Mouse (Mus musculus) ovary, postnatal 36 days (tissue): Measurements from ENCODE around the gene Camkv.
A peak's percentile ranks its signal among the peaks of the same experiment; 100 is the strongest.

Experiments used
- DNase-seq: peaks from one replicate; pipeline ENCODE4 v3.0.0; 2022; ENCODE audit warnings: low spot score, mixed read lengths

Gene Camkv

DNA sequence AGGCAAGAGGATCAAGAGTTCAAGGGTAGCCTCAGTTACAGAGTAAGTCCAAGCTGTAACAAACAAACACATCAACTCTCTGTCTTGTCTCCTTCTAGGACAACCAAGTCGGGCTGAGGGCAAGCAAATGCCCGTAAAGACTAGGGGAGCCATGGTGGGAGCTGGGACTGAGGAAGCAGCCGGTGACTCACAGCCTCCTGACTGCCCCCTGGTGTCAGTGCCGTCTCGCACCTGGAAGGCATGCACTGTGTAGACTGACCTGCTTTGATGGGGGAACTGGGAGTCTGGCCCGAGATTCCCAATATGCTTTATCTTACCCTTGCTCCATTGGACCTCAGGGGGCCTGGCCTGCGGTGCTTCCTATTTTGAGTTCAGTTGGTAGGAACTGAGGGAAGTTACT, 12.5 kb upstream of the Camkv start:
- DNase-seq = peak; percentile 51

DNA sequence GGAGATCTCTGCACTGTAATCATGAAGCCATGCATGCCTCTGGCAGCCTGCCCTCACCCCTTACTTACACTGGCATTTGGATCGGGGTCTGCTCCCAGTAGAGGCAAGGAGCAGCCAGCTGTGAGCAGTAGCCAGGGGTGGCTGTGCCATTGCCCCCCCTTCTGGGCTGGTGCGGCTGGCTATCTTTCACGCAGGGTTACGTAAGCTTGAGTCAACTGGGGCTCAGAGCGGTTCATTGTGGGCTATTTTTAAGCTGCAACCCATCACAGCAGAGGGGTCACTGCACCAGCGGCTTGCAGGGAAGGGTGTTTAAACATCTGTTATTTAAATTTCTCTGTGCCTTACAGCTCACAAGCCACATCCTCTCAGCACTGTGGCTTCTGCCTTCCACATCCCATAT, 11.5 kb upstream of the Camkv start:
- DNase-seq = peak; percentile 24

DNA sequence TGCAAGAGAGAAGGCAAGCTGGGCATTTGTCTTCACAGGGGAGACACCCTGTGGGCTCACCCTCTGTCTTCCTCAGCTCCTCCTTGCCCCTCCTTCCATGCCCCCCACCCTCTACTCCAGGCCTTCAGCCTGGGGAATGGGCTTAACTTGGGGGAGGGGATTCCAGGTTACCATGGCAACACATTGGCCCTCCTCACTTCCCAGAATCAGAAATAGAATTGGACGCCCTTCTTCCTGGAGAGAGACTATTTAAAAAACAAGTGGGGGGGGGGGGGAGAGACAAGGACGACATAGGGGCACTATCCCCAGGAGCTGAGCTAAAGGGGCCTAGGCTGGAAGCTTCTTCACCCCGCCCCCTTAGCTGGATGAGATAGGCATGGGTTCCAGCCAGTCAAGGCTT, 10.2 kb upstream of the Camkv start:
- DNase-seq = no peak

- no peak for DNase-seq
Observed at GRCm38 (mm10) chr9:107926920-107927420, 8.5 kb upstream of the Camkv start.

DNA sequence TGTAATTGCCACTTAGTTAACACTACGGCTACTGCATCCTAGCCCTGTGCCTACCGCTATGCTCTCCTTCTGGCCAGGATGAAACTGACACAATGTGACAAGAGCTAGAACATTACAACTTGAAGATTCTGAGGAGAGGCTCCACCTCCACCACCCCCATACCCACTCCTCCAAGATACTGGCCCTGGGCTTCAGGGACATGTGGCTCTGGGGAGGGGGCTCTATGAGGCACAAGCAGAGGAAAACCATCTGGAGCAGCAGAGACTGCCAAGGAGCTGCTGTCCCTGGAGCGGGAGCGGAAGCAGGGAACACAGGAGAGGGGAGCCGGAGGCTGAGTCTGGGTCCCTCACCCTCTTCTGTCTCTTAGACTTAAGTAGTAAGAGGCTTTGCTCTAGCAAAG, 7.7 kb upstream of the Camkv start:
- DNase-seq = no peak

GRCm38 (mm10) chr9:107928169-107928568, 7.3 kb upstream of the Camkv start, which contains the start of gene Actl11:
Actl11 (plus strand) TSS chr9:107928469.
- DNase-seq = no peak

- no peak for DNase-seq
Observed at GRCm38 (mm10) chr9:107932221-107932620, 3.3 kb upstream of the Camkv start.

DNA sequence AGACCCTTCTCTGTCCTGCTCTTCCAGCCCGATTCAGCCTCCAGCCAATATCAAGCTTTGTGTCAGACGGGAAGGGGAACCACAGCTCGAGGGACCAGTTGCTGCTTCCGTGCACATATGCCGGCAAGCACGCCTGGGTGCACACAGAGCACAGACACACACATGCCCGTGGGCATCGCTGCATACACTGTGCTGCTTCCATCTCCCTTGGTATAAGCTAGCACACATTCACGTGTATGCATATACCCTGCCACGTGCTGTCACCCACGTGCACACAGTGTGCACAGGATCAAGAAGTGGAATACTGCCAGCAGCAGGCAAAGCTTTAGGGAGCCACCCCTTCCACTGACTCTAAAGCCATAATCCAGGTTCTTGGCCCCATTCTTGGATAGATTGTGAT, 1.3 kb upstream of the Camkv start:
- DNase-seq = no peak

DNA sequence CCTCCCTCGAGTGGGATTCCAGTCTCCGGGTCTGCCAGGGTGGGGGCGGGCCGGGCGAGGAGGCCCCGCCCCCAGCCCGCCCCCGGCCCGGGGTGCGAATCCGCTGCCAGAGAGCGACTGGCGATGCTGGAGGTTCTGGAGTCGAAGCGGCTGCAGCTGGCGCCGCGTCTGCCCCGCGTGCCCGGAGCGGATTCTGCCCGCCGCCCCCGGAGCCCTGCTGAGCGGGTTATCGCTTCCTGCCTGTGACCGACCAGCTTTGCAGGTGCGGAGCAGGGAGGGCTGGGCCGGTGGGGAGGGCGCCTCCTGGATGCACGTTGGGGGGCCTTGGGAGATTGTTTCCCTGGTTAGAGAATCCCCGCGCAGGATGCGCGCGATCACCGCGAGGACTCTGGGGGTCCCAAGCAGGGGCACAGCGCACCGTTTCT, 328 bp downstream of the Camkv start:
- no peak for DNase-seq

- DNase-seq = no peak
Observed at GRCm38 (mm10) chr9:107936215-107936822, 845 bp downstream of the Camkv start.

- no peak for DNase-seq
Observed at GRCm38 (mm10) chr9:107936831-107937230, 1.4 kb downstream of the Camkv start.

DNA sequence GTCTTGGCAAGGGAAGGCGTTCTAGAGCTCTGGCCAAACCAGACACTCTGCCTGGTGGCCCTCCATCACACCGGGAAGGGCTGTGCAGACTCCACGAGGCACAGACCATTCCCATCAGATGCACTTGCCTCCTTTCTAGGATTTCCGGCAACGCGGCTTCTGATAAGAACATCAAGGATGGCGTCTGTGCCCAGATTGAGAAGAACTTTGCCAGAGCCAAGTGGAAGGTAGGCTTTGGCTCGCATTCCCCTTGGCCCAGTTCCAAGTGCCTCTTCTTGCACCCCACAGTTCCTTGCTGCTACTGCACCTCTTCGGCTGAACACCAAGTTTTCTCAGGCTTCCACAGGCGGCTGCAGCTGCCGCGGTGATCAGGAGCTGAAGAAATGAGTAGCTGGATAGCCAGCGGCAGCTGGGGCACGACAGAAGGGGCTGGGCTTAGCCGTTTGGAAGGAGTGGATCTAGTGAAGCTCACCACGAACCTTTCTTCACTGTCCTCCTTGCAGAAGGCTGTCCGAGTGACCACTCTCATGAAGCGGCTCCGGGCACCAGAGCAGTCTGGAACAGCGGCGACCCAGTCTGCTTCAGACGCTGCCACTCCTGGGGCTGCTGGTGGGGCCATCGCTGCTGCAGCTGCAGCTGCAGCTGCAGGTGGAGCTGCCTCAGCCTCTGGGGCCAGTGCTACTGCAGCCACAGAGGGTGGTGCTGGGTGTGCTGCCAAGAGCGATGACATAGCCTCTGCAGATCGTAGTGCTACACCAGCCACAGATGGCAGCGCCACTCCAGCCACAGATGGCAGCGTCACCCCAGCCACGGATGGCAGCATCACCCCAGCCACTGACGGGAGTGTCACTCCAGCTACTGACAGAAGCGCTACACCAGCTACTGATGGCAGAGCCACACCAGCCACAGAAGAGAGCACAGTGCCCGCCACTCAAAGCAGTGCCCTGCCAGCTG, 12.0 kb downstream of the Camkv start:
- DNase-seq = no peak

DNA sequence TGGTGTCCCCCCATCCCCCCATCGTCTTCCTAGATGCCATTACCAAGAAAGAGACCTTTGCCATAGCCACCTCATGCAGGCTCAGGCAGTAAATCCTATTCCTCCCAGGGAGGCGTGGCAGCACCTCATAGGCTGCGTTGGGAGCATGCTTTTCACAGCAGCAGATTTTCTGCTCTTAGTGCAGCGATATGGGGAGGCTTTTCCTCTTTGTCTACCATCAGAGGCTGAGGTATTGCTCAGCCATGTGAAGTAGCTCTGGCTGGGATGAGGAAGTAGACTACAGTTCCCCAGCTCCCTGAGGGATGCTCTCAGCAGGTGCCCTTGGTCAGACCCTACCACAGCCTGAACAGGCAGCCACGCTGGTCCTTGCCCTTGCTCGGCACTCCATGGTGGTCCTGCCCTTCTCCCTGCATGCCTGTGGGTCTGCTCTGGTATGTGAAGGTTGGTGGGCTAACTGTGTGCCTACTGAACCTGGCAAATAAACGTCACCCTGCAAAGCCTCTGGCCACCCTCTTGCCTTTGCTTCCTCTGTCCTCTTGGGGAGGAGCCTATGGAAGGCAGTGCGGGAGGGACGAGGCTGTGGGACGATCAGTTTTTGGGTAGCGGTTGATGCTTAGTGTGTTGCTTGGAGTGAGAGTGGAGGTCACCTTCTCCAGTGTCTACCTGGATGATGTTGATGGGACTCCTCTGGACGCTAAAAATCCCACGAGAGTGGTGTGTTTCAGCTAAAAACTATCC, 13.9 kb downstream of the Camkv start:
- DNase-seq = no peak

DNA sequence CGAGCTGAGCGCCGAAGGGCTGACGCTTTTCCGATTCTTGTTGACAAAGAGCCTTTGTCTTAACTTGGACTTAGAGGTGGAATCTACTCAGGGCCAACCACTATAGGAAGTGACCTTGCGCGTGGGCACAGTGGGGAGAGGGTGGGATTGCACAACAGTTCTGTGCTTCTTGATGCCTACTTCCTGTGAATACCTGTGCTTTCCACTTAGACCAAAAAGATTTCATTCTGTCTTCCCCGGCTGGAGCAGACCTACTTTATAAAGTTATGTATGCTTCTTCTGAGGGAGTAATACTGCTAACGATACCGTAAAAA, 14.4 kb downstream of the Camkv start, which contains the start of gene Traip:
Gene Traip (plus strand): TSS at position 215 of the 314 bp plus-strand sequence.
- DNase-seq = no peak

DNA sequence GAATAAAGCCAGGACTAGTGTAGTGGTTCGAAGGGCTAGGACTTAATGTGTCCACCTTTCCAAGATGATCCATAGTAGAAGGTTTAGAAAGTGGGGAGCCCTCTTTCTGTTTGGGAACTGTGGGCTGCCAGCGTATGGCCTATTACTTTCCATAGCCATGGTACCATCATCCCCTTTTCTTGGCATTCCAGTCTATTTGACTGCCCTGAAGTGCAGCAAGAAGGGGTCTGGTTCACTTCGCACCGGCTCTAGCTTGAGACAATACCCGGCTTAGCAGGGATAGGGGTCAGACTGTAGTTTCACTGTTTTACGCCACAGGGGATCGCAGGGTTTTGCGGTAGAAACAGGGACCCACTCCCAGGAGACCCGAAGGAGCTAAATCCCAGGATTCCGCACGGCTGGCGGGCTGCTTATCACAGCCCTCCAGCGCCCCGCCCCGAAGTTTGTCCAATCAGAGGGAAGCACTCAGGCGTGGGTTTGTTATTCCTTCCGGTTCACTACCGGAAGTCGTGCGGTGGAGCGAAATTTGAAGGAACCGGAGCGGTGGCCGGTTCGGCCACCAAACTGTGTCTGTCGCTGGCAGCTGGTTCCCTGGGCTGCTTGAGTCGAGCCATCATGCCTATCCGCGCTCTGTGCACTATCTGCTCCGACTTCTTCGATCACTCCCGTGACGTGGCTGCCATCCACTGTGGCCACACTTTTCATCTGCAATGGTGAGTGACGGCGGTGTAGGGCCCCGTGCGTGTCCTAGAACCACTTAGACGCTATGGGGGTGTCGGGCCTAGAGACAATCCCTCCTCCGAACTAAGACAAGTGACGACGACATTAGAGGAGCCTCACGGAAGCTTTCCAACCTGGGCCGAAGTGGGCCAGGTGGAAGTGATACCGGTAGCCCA, 15.2 kb downstream of the Camkv start:
- DNase-seq = peak; percentile 88

- no peak for DNase-seq
Observed at GRCm38 (mm10) chr9:107955613-107956289, 20.3 kb downstream of the Camkv start.

DNA sequence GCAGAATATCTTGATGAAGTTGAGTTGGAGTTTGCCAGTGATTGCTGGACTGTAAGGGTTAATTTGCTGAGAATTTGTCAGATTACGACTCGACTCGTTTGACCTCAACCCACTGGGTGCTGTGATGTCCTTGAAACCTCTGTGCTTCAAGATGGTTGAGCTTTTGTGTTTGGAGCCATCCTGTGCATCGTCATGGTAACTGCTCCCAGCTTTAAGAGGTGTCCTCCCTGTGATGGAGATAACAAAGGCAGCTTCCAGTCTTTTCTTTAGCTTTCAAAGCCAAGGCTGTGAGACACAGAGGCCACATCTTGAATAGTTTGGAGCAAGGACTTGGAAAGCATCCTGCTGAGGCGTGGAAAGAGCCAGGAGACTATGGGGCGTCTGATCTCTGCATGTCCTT, 21.7 kb downstream of the Camkv start:
- no peak for DNase-seq

DNA sequence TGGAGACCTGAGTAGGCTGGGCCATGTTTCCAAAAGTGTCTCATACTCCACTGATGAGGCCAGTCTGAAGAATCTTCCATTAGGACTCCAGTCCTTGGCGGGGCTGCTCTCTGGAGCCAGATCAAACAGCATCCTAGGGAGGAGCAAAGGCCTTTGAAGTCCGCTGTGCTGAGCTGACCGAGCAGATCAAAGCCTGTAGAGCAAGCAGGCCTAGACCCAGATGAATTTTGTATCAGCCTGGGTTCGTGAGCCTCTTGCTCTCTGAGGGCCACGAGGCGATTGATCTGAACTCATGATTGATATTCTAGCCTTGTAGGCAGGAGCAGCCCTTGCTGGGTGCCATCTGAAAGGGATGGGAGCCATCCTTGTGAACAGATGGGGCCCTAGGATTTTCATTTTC, 24.4 kb downstream of the Camkv start:
- no peak for DNase-seq

DNA sequence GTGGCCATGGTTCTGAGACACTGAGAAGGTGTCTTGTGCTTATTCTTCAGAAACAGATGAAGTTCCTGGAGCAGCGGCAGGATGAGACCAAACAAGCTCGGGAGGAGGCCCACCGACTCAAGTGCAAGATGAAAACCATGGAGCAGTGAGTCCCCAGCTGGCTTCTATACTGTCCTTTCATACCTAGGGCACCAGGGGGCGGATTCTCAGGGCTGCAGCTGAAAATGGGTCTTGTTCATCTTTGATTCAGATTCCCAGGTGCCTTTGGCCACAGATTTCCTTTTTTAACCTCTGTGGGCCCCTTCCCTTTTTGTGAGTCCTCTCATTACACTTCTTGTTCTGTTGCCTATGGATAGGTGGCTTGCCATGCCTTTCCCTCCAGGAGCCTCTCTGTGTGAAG, 25.5 kb downstream of the Camkv start:
- DNase-seq = no peak

- no peak for DNase-seq
Observed at GRCm38 (mm10) chr9:107961351-107961762, 25.9 kb downstream of the Camkv start.

DNA sequence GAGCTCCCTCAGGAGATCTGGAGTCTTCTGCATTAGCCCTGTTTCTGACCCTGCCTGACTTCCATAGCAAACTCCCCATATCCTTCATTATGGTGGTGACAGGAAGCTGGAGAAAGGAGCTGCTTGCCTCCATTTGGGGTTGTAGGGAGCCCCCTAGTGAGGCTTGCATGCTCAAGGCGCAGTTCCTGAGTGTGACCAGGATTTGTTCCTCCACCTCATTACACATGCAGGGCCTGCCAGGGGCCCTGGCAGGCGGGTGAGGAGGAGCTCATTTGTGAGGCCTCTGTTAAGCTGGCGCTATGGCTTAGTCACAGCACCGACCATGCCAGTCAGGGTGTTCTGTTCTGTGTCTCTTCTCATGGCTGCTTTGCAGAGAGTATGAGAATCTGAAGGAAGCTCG, 26.4 kb downstream of the Camkv start:
- no peak for DNase-seq
